In the genomic region with DNA sequence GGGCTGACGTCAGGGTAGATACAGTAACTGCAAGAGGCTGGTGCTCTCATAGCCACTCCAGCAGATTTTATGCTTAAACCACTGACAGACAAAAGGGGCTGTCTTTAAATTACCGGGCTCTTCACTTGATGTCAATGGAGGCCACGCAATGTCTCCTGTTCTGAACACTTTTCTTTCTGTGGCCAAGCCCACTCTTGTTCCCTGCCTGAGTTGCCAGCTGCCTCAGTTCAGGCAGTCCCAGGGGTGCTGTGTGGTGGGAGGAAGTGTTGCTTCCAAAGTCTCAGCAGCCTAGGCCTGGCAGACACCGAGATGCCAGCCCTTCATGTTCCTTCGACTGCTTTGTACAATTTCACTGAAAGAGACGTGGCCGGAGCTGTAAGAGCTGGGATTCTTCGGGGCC, we compare ENCODE assay signal across 10 mouse cellular contexts. TPM values are rescaled to one million over a fixed set of nuclear protein-coding genes. Genes with fewer than 3 reads are reported as not detected.
DNase-seq lines count a peak whose midpoint lies in the region; ATAC-seq and TF ChIP-seq lines count a peak whose summit lies in the region.
"Had no signal": no experiment of that assay in that cellular context is flagged by ENCODE, and none has a peak within 500 bp of the region (broad histone marks: within the 10 kb centered on the region; RNA-seq: fewer than 3 reads in every experiment).

No protein-coding gene starts in this region.

- H3K9me3 ChIP-seq in heart, embryonic 15.5 days (replicated peaks): no peaks in the 10 kb centered on the region
- H3K9me3 ChIP-seq in heart, embryonic 11.5 days (replicated peaks; ENCODE audit: control insufficient read depth, low read length): no peaks in the 10 kb centered on the region
- no peaks in the 10 kb centered on the region for H3K9me3 ChIP-seq in lung, postnatal 0 days (ENCODE audit: low read length)
- H3K9me3 ChIP-seq: midbrain, embryonic 12.5 days had no signal

- H3K36me3 ChIP-seq in heart, embryonic 15.5 days: peaks cover 19% of the 10 kb centered on the region
- H3K36me3 ChIP-seq in heart, embryonic 11.5 days (ENCODE audit: control insufficient read depth, insufficient read depth, low read length): peaks cover 19% of the 10 kb centered on the region
- H3K36me3 ChIP-seq in lung, postnatal 0 days (ENCODE audit: insufficient read depth, low read length): peaks cover 2% of the 10 kb centered on the region; the same call in 1 of the 2 replicates

- no peak for TF ChIP-seq CTCF in lung, postnatal 0 days (IDR thresholded peaks at IDR 0.05)

- no peak overlapping the region for H3K9ac ChIP-seq in heart, embryonic 15.5 days
- H3K9ac ChIP-seq in heart, embryonic 11.5 days (ENCODE audit: low read depth, low read length): no peak overlapping the region
- H3K9ac ChIP-seq in lung, postnatal 0 days (replicated peaks; ENCODE audit: low read depth): no peak overlapping the region
- H3K9ac ChIP-seq: midbrain, embryonic 12.5 days had no signal

- H3K4me1 ChIP-seq in heart, embryonic 15.5 days (replicated peaks): peaks cover 33% of the 10 kb centered on the region
- peaks cover 11% of the 10 kb centered on the region; the same call in 1 of the 2 replicates for H3K4me1 ChIP-seq in heart, embryonic 11.5 days (ENCODE audit: control insufficient read depth, insufficient read depth, low read length)
- peaks cover 39% of the 10 kb centered on the region; the same call in 1 of the 2 replicates for H3K4me1 ChIP-seq in lung, postnatal 0 days (ENCODE audit: insufficient read depth, low read depth, low read length)

- DNase-seq in adrenal gland, postnatal 14 days: peak; percentile 43
- no peak for DNase-seq in adrenal gland, postnatal 25 days
- no peak for DNase-seq in lung, postnatal 0 days (ENCODE audit: low spot score)
- DNase-seq in lung, postnatal 4 days: no peak
- DNase-seq in skeletal muscle tissue, adult 2 months (ENCODE audit: low read depth, low spot score): peak; percentile 42
- no peak for DNase-seq in thymus, postnatal 10 days (ENCODE audit: low spot score in 2 of 2)

- peak overlapping the region; percentile 20; the same call in 1 of the 2 replicates for H3K27ac ChIP-seq in heart, embryonic 15.5 days
- H3K27ac ChIP-seq in heart, embryonic 11.5 days (ENCODE audit: low read depth, low read length): no peak overlapping the region
- H3K27ac ChIP-seq in lung, postnatal 0 days (ENCODE audit: low read length): peak overlapping the region; percentile 78
- H3K27ac ChIP-seq: midbrain, embryonic 12.5 days had no signal

- no peak overlapping the region for H3K4me3 ChIP-seq in heart, embryonic 15.5 days
- H3K4me3 ChIP-seq in heart, embryonic 11.5 days (ENCODE audit: low read depth, low read length): no peak overlapping the region
- no peak overlapping the region for H3K4me3 ChIP-seq in lung, postnatal 0 days (ENCODE audit: low read depth, low read length)
- H3K4me3 ChIP-seq: midbrain, embryonic 12.5 days had no signal

- TF ChIP-seq EP300 in lung, postnatal 0 days (IDR thresholded peaks at IDR 0.05): no peak

- H3K27me3 ChIP-seq in heart, embryonic 15.5 days: no peaks in the 10 kb centered on the region
- H3K27me3 ChIP-seq in heart, embryonic 11.5 days (ENCODE audit: control insufficient read depth, insufficient read depth, low read length): no peaks in the 10 kb centered on the region
- H3K27me3 ChIP-seq in lung, postnatal 0 days (replicated peaks; ENCODE audit: insufficient read depth, low read length): no peaks in the 10 kb centered on the region
- H3K27me3 ChIP-seq: midbrain, embryonic 12.5 days had no signal

- 73% methylated on average over 8 of the region's 8 CpGs for WGBS in heart, embryonic 15.5 days
- 79% methylated on average over 8 of the region's 8 CpGs for WGBS in heart, embryonic 11.5 days (ENCODE audit: insufficient replicate concordance)
- 62% methylated on average over 8 of the region's 8 CpGs for WGBS in lung, postnatal 0 days

- no peak overlapping the region for H3K4me2 ChIP-seq in heart, embryonic 15.5 days
- H3K4me2 ChIP-seq in heart, embryonic 11.5 days: no peak overlapping the region
- no peak overlapping the region for H3K4me2 ChIP-seq in lung, postnatal 0 days (replicated peaks; ENCODE audit: low read depth, low read length)
- H3K4me2 ChIP-seq: midbrain, embryonic 12.5 days had no signal

- no peak for ATAC-seq in heart, embryonic 15.5 days (replicated peaks; ENCODE audit: insufficient number of reproducible peaks, insufficient read depth, low FRiP score, low read depth)
- ATAC-seq in heart, embryonic 11.5 days (replicated peaks; ENCODE audit: insufficient number of reproducible peaks, low FRiP score, low TSS enrichment): no peak
- no peak for ATAC-seq in lung, postnatal 0 days
- ATAC-seq: inflammation-experienced regulatory T-cells, adult 6 months had no signal

RNA-seq across cellular contexts. Expression of gene Ppp2r1b, which starts 39.0 kb away (rescaled TPM):
- 32.3 and 34.4 TPM in 2 replicates for total RNA-seq in adrenal gland, postnatal 14 days (2021)
- total RNA-seq in adrenal gland, postnatal 25 days (2021): 28.4 and 29.6 TPM in 2 replicates
- 33.4 and 42.5 TPM in 2 replicates for polyA plus RNA-seq in heart, embryonic 15.5 days (2015; fragmentation: Nextera tagmentation; extraction: Ambion mirVana)
- 63.1 and 66.9 TPM in 2 replicates for polyA plus RNA-seq in heart, embryonic 11.5 days (2014; fragmentation: Nextera tagmentation; extraction: Ambion mirVana)
- polyA plus RNA-seq in lung, postnatal 0 days (2015; fragmentation: Nextera tagmentation; extraction: Ambion mirVana): 26.0 and 28.4 TPM in 2 replicates

Comparison
In these comparisons a context has a peak if more than half of its experiments do, and no peak if none do; other contexts are left out.
1. DNase-seq: peak in adrenal gland, postnatal 14 days (single experiment) and skeletal muscle tissue, adult 2 months (single experiment); none in adrenal gland, postnatal 25 days (single experiment), lung, postnatal 0 days (single experiment), lung, postnatal 4 days (0 of 2) and thymus, postnatal 10 days (0 of 2).